Mouse (Mus musculus) heart, embryonic 12.5 days (tissue): ENCODE measurements around the gene Zfp706. TPM values are rescaled to one million over a fixed set of nuclear protein-coding genes. Genes with fewer than 3 reads are reported as not detected.

ENCODE experiments used
- ATAC-seq: fragments of 200-750 bp; cut with Nextera tagmentation; 2 replicates; pipeline ENCODE4 v1.8.0; 2017; ENCODE audit warnings: moderate TSS enrichment, moderate library complexity; ENCODE audit not compliant: insufficient number of reproducible peaks, low FRiP score
- H3K27ac ChIP-seq: fragments of 300-500 bp; sonication (generic); 2 replicates; pipeline ENCODE4 v1.5.1; 2016; ENCODE audit warnings: mild to moderate bottlenecking, moderate library complexity; ENCODE audit not compliant: poor library complexity, severe bottlenecking
- H3K27me3 ChIP-seq: fragments of 300-500 bp; sonication (generic); replicated peaks from 2 replicates; pipeline ENCODE4 v1.6.1; 2016; ENCODE audit warnings: mild to moderate bottlenecking, moderate library complexity
- H3K36me3 ChIP-seq: fragments of 300-500 bp; sonication (generic); 2 replicates; pipeline ENCODE4 v1.6.1; 2016; ENCODE audit warnings: mild to moderate bottlenecking, moderate library complexity
- H3K4me1 ChIP-seq: fragments of 300-500 bp; sonication (generic); replicated peaks from 2 replicates; pipeline ENCODE4 v1.6.1; 2016; ENCODE audit warnings: mild to moderate bottlenecking
- H3K4me2 ChIP-seq: fragments of 300-500 bp; sonication (generic); 2 replicates; pipeline ENCODE4 v1.6.1; 2016; ENCODE audit warnings: mild to moderate bottlenecking, moderate library complexity
- H3K4me3 ChIP-seq: fragments of 300-500 bp; sonication (generic); 2 replicates; pipeline ENCODE4 v1.5.1; 2016; ENCODE audit warnings: mild to moderate bottlenecking
- H3K9ac ChIP-seq: fragments of 300-500 bp; sonication (generic); 2 replicates; pipeline ENCODE4 v1.6.1; 2016; ENCODE audit warnings: mild to moderate bottlenecking, moderate library complexity
- H3K9me3 ChIP-seq: fragments of 300-500 bp; sonication (generic); replicated peaks from 2 replicates; pipeline ENCODE4 v1.6.1; 2016; ENCODE audit warnings: mild to moderate bottlenecking, moderate library complexity
- WGBS: fragments of 180-500 bp; shearing (Covaris S2); methylation state at CpG from one replicate; pipeline ENCODE4 v1.1.7; 2016; 5-methylcytosine and 5-hydroxymethylcytosine counted together
- polyA plus RNA-seq: library from polyadenylated mRNA; unstranded; fragments of >200 nt; fragmentation: Nextera tagmentation; extraction: Ambion mirVana; gene quantifications from 2 replicates; pipeline ENCODE4 v1.2.1, GENCODE M21; 2016

Zfp706 gene
- polyA plus RNA-seq, 1 experiment from 2014 or later: 459 TPM

DNA sequence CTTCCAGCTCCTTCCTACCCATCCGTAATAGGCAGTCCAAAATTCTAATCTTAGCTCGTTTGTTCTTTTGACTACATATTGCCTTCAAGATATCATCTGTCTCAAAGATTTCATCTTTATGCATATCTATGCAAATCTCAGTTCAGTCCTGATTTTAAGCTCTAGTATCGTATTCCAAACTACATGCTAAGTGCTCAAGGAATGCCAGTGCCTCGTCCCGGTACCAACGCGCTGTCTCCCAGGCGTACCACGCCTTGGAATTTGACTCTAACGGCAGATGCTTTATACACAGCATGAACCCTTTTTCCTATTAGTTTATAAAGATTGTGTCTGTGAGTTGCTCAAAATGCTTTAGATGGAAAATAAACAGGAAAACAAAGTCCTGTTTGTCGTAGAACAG is 17.7 kb downstream of the Zfp706 start:
- H3K4me3 ChIP-seq: no peak overlapping the region
- H3K9me3 ChIP-seq: no peaks in the 10 kb centered on the region
- ATAC-seq: no peak
- H3K27me3 ChIP-seq: no peaks in the 10 kb centered on the region
- peaks cover 53% of the 10 kb centered on the region for H3K4me1 ChIP-seq
- WGBS: 83% methylated on average over 11 of the region's 11 CpGs
- no peak overlapping the region for H3K27ac ChIP-seq
- peaks cover 19% of the 10 kb centered on the region for H3K36me3 ChIP-seq
- no peak overlapping the region for H3K9ac ChIP-seq
- H3K4me2 ChIP-seq: no peak overlapping the region

DNA sequence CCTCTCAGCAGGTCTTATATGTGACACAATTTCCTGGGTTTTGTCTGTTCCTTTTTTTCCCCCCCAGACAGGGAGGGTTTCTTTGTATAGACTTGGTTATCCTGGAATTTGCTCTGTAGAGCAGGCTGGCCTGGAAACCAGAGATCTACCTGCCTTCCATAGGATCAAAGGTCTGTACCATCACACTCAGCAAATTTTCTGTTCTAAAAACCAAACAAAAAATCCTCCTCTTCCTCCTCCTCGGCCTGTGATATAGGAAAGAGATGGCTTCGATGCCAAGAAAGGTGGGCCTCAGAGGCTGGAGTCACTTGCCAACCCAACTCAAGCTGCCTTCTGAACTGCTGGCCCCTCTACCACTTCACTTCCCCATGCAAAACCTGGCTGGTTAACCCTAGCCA is 18.9 kb downstream of the Zfp706 start:
- no peak overlapping the region for H3K4me3 ChIP-seq
- WGBS: 74% methylated on average over 2 of the region's 2 CpGs
- H3K4me2 ChIP-seq: no peak overlapping the region
- peak overlapping the region; percentile 26; the same call in 1 of the 2 replicates for H3K9ac ChIP-seq
- no peaks in the 10 kb centered on the region for H3K9me3 ChIP-seq
- no peak for ATAC-seq
- H3K27me3 ChIP-seq: no peaks in the 10 kb centered on the region
- peaks cover 17% of the 10 kb centered on the region for H3K36me3 ChIP-seq
- H3K4me1 ChIP-seq: peaks cover 65% of the 10 kb centered on the region
- H3K27ac ChIP-seq: peak overlapping the region; percentile 97

DNA sequence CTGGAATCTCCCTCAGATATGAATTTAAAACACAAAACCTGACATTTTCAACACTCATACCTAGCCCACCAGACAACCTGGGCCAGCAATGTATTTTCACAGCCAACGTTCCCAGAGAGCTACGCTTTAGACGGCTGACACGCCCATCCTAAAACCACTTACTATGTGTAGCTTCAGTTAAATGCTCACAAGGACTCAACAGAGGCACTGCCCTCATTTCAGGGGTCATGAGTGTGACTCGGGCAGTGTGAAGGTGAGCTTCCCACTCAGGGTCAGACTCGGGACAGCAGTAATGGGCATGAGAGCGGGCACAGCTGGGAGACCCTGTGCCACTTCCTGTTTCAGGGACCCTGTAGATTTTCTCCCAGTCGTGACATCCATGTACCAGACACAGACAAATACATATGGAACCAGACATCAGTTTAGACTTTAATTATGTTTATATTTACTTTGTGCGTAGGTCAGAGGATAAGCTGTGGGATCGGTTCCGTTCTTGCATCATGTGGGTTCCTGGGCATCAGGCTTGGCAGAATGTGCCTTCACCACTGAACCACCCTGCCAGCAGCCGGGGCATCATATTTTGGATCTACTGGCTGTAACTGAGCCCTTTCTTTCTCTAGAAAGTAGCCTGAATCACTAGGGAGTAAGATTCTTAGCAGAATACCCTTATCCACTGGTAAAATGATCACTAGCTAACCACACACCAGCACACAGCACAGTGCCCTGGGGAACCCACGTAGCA is 19.4 kb downstream of the Zfp706 start:
- WGBS: 75% methylated on average over 13 of the region's 13 CpGs
- H3K4me3 ChIP-seq: no peak overlapping the region
- H3K4me2 ChIP-seq: no peak overlapping the region
- H3K27me3 ChIP-seq: no peaks in the 10 kb centered on the region
- no peak overlapping the region for H3K9ac ChIP-seq
- ATAC-seq: no peak
- peaks cover 12% of the 10 kb centered on the region for H3K36me3 ChIP-seq
- H3K9me3 ChIP-seq: no peaks in the 10 kb centered on the region
- peaks cover 70% of the 10 kb centered on the region for H3K4me1 ChIP-seq
- peak overlapping the region; percentile 97 for H3K27ac ChIP-seq

DNA sequence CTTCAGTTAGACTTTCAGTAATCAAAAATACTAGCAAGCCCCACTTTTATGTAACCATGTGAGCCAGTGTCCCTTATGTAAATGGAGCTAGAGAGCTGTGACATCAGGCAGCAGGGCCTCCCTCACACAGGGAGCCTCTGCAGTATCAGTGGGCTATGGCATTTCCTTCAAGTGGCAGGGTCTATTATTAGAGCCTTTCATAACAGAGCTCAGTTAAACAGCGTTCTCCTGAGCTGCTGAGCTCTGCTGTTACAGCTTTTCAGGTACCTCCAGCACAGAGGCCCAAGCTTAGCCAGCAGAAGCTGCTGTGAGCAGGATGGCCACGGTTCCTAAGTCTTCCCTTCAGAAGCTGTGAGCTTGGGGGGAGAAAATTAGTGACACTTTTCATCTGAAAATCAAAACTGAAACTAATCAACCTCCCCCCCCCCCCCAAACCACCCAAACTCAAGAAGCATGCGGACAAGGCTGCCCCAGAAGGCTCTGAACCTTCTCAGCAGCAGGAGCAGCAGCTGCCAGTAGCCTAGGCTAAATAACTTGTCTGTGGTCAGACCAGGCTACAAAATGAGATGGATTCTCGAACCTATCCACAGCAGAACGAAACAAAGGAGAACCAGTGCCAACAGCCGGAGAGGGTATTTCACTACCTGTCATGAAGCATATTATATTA is 20.2 kb downstream of the Zfp706 start:
- 29% methylated on average over 6 of the region's 6 CpGs for WGBS
- peak; percentile 73; the same call in 1 of the 2 replicates for ATAC-seq
- H3K4me2 ChIP-seq: peak overlapping the region; percentile 54
- no peaks in the 10 kb centered on the region for H3K9me3 ChIP-seq
- no peak overlapping the region for H3K4me3 ChIP-seq
- H3K4me1 ChIP-seq: peaks cover 70% of the 10 kb centered on the region
- H3K27ac ChIP-seq: peak overlapping the region; percentile 97
- H3K9ac ChIP-seq: 0 out of 2 replicates have a peak overlapping the region, but pooled peaks have one; percentile 55
- H3K36me3 ChIP-seq: peaks cover 4% of the 10 kb centered on the region; the same call in 1 of the 2 replicates
- no peaks in the 10 kb centered on the region for H3K27me3 ChIP-seq

DNA sequence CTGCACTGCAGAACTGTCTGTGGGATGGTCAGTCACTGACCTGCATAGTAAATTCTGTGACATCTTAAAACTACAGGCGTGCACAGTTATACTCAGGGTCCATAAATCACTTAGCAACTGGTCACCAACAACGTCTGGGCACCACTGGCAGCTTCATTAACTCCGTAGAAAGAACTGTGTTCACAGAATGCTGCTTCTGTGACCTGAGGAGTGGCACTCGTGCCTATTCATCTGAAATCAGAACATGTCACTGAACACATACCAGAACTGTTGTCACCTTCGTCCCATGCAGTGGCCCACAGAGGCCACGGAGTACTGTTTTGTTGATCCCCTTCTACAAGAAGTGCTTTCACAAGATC is 22.0 kb downstream of the Zfp706 start:
- peaks cover 66% of the 10 kb centered on the region for H3K4me1 ChIP-seq
- H3K36me3 ChIP-seq: no peaks in the 10 kb centered on the region
- peak overlapping the region; percentile 97 for H3K27ac ChIP-seq
- peak overlapping the region; percentile 20; the same call in 1 of the 2 replicates for H3K4me2 ChIP-seq
- H3K9ac ChIP-seq: no peak overlapping the region
- 54% methylated on average over 6 of the region's 6 CpGs for WGBS
- no peak overlapping the region for H3K4me3 ChIP-seq
- no peaks in the 10 kb centered on the region for H3K27me3 ChIP-seq
- H3K9me3 ChIP-seq: no peaks in the 10 kb centered on the region
- no peak for ATAC-seq

DNA sequence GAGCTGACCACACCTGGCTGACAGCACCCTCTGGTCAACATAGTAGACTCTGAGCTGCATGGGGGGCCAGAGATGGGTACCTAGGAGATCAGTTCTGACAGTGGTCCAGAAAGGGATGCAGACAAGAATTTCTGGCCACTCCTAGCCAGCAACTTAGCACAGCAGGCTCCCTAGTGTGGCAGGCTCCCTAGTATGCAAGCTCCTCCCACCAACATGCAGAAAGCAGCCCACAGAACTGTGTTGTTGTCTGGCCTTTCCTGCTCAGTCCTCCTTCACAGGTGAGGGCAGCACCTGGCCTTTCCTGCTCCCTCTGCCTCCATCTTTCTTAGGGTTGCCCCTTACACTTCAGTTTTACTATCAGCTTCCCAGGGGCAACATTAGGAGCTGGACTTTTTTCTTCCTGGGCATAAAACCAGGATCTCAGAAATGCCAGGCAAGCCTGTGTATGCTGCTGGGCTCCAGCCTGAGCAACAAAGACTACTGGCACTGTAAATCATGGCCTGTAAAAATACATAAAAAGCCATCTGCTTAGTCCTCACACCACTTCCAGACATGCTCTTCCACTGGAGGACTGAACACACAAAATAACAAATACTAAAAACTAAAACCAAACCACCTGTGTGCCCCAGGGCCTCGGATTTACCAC is 22.5 kb downstream of the Zfp706 start:
- WGBS: 53% methylated on average over 1 of the region's 1 CpGs
- Histone ChIP-seq H3K4me1 (peaks cover 68% of the 10 kb centered on the region), H3K9ac (no peak overlapping the region), H3K4me3 (no peak overlapping the region), H3K27ac (peak overlapping the region; percentile 97), H3K36me3 (no peaks in the 10 kb centered on the region), H3K27me3 (no peaks in the 10 kb centered on the region), H3K9me3 (no peaks in the 10 kb centered on the region), H3K4me2 (peak overlapping the region; percentile 20; the same call in 1 of the 2 replicates)
- ATAC-seq: no peak

DNA sequence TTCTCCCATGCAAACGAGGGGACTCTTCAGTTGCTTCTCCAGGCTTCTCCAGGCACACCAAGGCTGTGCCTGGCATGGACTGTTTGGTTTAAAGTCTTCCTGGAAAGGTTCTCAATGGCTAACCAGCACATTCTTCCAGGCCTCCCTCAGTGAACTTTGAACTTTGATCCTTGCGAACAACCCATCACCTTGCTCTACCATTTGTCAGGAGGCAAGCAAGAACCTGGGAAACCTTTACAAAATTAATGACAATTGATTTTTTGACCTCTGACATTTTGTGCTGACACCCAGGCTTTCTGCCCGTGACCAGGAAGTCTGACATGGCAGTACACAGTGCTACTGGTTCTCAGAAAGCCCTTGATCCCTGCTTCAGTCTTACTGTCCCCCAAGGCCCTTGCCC is 24.1 kb downstream of the Zfp706 start:
- Histone ChIP-seq H3K27me3 (no peaks in the 10 kb centered on the region), H3K4me2 (no peak overlapping the region), H3K36me3 (no peaks in the 10 kb centered on the region), H3K9me3 (no peaks in the 10 kb centered on the region), H3K4me1 (peaks cover 70% of the 10 kb centered on the region), H3K4me3 (no peak overlapping the region), H3K9ac (no peak overlapping the region), H3K27ac (no peak overlapping the region)
- no peak for ATAC-seq
- WGBS: 69% methylated on average over 3 of the region's 3 CpGs

GRCm38 (mm10) chr15:36980238-36980637 is 27.3 kb downstream of the Zfp706 start:
- H3K4me1 ChIP-seq: peaks cover 43% of the 10 kb centered on the region
- peak overlapping the region; percentile 61 for H3K4me2 ChIP-seq
- H3K9ac ChIP-seq: peak overlapping the region; percentile 29; the same call in 1 of the 2 replicates
- 44% methylated on average over 8 of the region's 8 CpGs for WGBS
- no peaks in the 10 kb centered on the region for H3K9me3 ChIP-seq
- no peaks in the 10 kb centered on the region for H3K36me3 ChIP-seq
- no peaks in the 10 kb centered on the region for H3K27me3 ChIP-seq
- no peak overlapping the region for H3K27ac ChIP-seq
- no peak for ATAC-seq
- peak overlapping the region; percentile 43 for H3K4me3 ChIP-seq

DNA sequence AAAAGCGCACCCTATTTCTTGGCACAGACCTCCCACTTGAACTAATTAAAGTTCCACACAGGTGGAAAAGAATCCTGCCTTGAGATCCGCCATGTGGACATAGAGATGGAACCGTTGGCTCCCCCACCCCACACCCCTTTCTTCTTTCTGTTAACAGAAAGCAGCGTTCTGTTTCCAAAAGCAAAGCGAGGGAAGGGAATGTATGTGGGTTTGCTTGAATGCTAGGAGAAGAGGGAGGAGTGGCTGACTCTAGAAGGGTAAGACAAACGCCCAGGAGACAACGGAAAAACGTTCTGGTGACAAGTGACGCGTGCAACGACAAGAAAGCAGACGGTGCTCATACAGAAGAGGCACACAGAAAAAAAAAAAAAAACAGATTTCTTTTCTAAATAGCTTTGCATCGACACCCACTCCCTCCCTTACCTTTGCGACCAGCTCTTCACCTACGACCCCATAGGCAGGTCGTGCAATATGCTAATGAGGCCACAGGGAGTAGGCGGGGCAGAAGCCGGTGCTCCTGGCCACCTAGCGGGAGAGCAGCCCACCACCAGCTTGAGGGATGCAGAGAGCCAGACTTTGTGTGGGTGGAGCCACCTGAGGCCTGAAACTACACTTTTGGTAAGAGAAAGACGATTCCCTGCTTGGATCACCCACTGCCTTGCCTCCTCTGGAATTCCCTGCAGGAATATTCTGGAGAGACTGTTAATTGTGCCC is 27.9 kb downstream of the Zfp706 start:
- Histone ChIP-seq H3K4me3 (peak overlapping the region; percentile 43), H3K27ac (peak overlapping the region; percentile 6; the same call in 1 of the 2 replicates), H3K27me3 (no peaks in the 10 kb centered on the region), H3K9me3 (no peaks in the 10 kb centered on the region), H3K4me1 (peaks cover 41% of the 10 kb centered on the region), H3K4me2 (peak overlapping the region; percentile 61), H3K9ac (peak overlapping the region; percentile 57), H3K36me3 (no peaks in the 10 kb centered on the region)
- peak; percentile 81 for ATAC-seq
- WGBS: 6% methylated on average over 20 of the region's 20 CpGs

DNA sequence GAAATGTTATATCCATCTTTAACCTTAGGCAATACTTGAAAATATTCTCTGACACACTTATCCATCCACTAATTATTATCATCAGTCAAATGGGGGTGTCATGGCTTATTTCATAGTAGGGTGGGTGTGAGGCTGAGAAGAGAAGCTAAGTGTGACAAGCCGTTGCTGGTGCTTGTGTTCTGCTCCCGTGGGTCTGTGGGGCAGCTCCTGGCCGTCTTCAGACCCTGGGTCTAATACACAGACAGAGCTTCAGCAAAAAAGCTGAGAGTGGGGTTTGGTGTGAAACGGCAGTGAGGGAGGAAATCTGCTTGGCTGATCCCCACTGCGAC is 28.4 kb downstream of the Zfp706 start:
- 28% methylated on average over 5 of the region's 5 CpGs for WGBS
- peak overlapping the region; percentile 6; the same call in 1 of the 2 replicates for H3K27ac ChIP-seq
- no peak for ATAC-seq

DNA sequence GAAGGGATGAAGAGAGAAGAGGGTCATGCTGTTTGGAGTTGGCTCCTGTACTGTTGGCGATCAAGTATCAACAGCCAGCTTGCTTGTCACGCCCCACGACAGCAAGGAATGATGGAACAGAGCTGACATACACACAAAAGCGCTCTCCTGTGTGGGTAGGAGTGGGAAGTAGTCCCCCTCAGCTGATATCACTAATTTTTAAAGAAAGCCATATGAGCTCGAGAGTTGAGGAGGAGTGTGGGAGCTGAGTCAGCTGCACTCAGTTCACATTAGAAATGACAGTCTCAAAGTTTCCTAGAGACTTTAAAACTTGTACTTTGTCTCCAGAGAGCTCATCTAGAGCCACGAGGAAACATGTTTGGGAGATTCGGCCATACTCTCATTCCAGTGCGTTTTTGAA is 29.8 kb downstream of the Zfp706 start:
- no peak for ATAC-seq
- Histone ChIP-seq H3K4me1 (peaks cover 42% of the 10 kb centered on the region), H3K4me2 (no peak overlapping the region), H3K27ac (no peak overlapping the region), H3K36me3 (no peaks in the 10 kb centered on the region), H3K4me3 (no peak overlapping the region), H3K9ac (no peak overlapping the region), H3K9me3 (no peaks in the 10 kb centered on the region), H3K27me3 (no peaks in the 10 kb centered on the region)
- WGBS: 75% methylated on average over 8 of the region's 8 CpGs

More for the DNA sequence above, 28.4 kb downstream of the Zfp706 start:
- Histone ChIP-seq H3K36me3 (no peaks in the 10 kb centered on the region), H3K9ac (peak overlapping the region; percentile 57), H3K27me3 (no peaks in the 10 kb centered on the region), H3K9me3 (no peaks in the 10 kb centered on the region), H3K4me3 (peak overlapping the region; percentile 43), H3K4me2 (peak overlapping the region; percentile 61), H3K4me1 (peaks cover 41% of the 10 kb centered on the region)
